Mouse (Mus musculus): Measurements from ENCODE around the gene Erbb2. TPM values are rescaled to one million over a fixed set of nuclear protein-coding genes. Genes with fewer than 3 reads are reported as not detected.
"Not testable (repeated sequence)": the region's sequence is repeated elsewhere in the genome, so short reads cannot be mapped to it uniquely, and the experiment has no call there.

Erbb2 gene
- polyA plus RNA-seq, 1 experiment from 2014 or later: 33.5 TPM

DNA sequence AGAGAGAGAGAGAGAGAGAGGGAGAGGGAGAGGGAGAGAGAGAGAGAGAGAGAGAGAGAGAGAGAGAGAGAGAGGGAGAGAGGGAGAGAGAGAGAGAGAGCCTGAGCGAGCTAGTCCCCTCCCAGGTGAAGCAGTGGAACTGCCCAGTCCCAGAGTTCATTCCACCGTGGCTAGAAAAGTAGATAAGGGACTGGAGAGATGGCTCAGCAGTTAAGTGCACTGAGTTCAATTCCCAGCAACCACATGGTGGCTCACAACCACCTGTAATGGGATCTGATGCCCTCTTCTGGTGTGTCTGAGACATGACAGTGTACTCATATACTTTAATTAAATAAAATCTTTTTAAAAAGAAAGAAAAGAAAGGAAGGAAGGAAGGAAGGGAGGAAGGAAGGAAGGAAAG, 29.9 kb upstream of the Erbb2 start:
- H3K4me1 ChIP-seq (replicated peaks; ENCODE audit: control insufficient read depth, insufficient read depth, low read length); H3K4me2 ChIP-seq (ENCODE audit: low read length); H3K27ac ChIP-seq (ENCODE audit: low read depth); H3K9ac ChIP-seq (ENCODE audit: low read length); DNase-seq (ENCODE audit: low spot score); H3K4me3 ChIP-seq (ENCODE audit: low read depth, low read length); H3K9me3 ChIP-seq (ENCODE audit: control insufficient read depth, low read length); ATAC-seq (replicated peaks; ENCODE audit: low FRiP score, low TSS enrichment, low read depth): not testable (repeated sequence)
- H3K27me3 ChIP-seq (replicated peaks; ENCODE audit: control insufficient read depth, insufficient read depth, low read length): peaks cover 24% of the 10 kb centered on the region
- 28% methylated on average over 2 of the region's 2 CpGs for WGBS
- H3K36me3 ChIP-seq (ENCODE audit: control insufficient read depth, insufficient read depth, low read length): peaks cover 35% of the 10 kb centered on the region

- no peak for DNase-seq (ENCODE audit: low spot score)
- 57% methylated on average over 14 of the region's 14 CpGs for WGBS
- H3K27ac ChIP-seq (ENCODE audit: low read depth): no peak within 1 kb of the TSS
These were observed 28.8 kb upstream of the Erbb2 start, which contains the start of gene Tcap for GRCm38 (mm10) chr11:98383261-98384030. Tcap (plus strand) TSS chr11:98383811.

GRCm38 (mm10) chr11:98384216-98384615, 28.1 kb upstream of the Erbb2 start:
- Histone ChIP-seq H3K27ac (ENCODE audit: low read depth) (no peak overlapping the region), H3K4me1 (replicated peaks; ENCODE audit: control insufficient read depth, insufficient read depth, low read length) (no peaks in the 10 kb centered on the region), H3K4me2 (ENCODE audit: low read length) (no peak overlapping the region), H3K36me3 (ENCODE audit: control insufficient read depth, insufficient read depth, low read length) (peaks cover 18% of the 10 kb centered on the region), H3K4me3 (ENCODE audit: low read depth, low read length) (no peak overlapping the region), H3K9me3 (ENCODE audit: control insufficient read depth, low read length) (no peaks in the 10 kb centered on the region), H3K9ac (ENCODE audit: low read length) (no peak overlapping the region), H3K27me3 (replicated peaks; ENCODE audit: control insufficient read depth, insufficient read depth, low read length) (peaks cover 36% of the 10 kb centered on the region)
- no peak for DNase-seq (ENCODE audit: low spot score)
- no peak for ATAC-seq (replicated peaks; ENCODE audit: low FRiP score, low TSS enrichment, low read depth)
- 72% methylated on average over 20 of the region's 20 CpGs for WGBS

More at GRCm38 (mm10) chr11:98383261-98384030, 28.8 kb upstream of the Erbb2 start, which contains the start of gene Tcap:
- H3K9ac ChIP-seq (ENCODE audit: low read length): no peak within 1 kb of the TSS
- no peak within 1 kb of the TSS for H3K4me3 ChIP-seq (ENCODE audit: low read depth, low read length)
- H3K9me3 ChIP-seq (ENCODE audit: control insufficient read depth, low read length): no peaks in the 10 kb centered on the region
- no peak within 1 kb of the TSS for H3K4me2 ChIP-seq (ENCODE audit: low read length)
- no peak for ATAC-seq (replicated peaks; ENCODE audit: low FRiP score, low TSS enrichment, low read depth)
- H3K36me3 ChIP-seq (ENCODE audit: control insufficient read depth, insufficient read depth, low read length): peaks cover 25% of the 10 kb centered on the region
- peaks cover 34% of the 10 kb centered on the region for H3K27me3 ChIP-seq (replicated peaks; ENCODE audit: control insufficient read depth, insufficient read depth, low read length)
- H3K4me1 ChIP-seq (replicated peaks; ENCODE audit: control insufficient read depth, insufficient read depth, low read length): no peaks in the 10 kb centered on the region

GRCm38 (mm10) chr11:98384721-98385637, 27.3 kb upstream of the Erbb2 start:
- H3K27ac ChIP-seq (ENCODE audit: low read depth): no peak overlapping the region
- DNase-seq (ENCODE audit: low spot score) (no peak), ATAC-seq (replicated peaks; ENCODE audit: low FRiP score, low TSS enrichment, low read depth) (no peak)
- no peak overlapping the region for H3K4me3 ChIP-seq (ENCODE audit: low read depth, low read length)
- 62% methylated on average over 8 of the region's 8 CpGs for WGBS
- H3K36me3 ChIP-seq (ENCODE audit: control insufficient read depth, insufficient read depth, low read length): peaks cover 10% of the 10 kb centered on the region
- H3K9ac ChIP-seq (ENCODE audit: low read length): no peak overlapping the region
- H3K27me3 ChIP-seq (replicated peaks; ENCODE audit: control insufficient read depth, insufficient read depth, low read length): peaks cover 36% of the 10 kb centered on the region
- H3K4me1 ChIP-seq (replicated peaks; ENCODE audit: control insufficient read depth, insufficient read depth, low read length): no peaks in the 10 kb centered on the region
- no peak overlapping the region for H3K4me2 ChIP-seq (ENCODE audit: low read length)
- H3K9me3 ChIP-seq (ENCODE audit: control insufficient read depth, low read length): no peaks in the 10 kb centered on the region

DNA sequence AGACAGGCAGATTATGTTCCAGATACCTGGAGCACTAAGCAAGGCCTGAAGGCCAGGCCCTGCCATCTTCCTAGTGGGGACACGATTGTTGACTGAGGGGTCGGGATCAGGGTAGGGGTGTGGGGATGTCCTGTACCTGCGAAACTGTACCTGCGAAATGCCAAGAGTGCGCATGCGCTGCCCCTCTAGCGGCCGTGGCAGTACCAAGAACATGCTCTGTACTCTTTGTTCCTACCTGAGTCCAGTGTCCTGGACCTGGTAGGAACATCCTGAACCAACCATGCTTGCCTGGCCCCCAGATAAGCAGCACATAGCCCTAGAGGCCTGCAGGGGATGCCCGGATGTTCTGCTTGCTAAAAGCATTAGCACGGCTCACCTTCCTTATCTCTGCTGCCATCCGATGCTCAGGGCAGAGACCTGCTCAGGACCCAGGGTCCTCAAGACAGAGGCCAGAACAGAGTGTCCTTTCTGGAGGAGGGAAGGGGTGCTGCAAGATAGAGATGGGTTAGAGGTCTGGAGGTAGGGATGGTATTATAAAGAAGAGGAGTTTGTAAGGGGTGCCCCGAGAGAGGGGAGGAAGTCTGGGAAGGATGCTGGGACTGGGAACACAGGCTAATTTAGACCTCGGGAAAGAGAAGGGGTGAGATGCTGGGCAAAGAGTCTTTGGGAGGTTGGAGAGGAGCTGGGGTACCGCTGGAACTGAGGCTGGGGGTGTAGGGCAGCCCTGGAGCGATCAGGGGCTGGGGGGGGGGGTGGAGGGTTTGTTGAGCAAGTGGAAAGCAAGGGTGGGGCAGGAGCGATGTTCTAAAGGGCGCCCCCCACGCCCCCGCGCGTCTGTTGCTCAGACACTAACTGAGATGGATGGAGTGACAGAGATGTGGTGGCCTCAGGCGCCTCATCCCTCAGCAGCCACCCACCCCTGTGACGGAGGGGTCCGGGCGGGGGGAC, 26.4 kb upstream of the Erbb2 start, which contains the start of gene Pnmt:
Gene Pnmt, plus strand, starts transcription at position 813 of the 948 bp plus-strand sequence.
- H3K4me1 ChIP-seq (replicated peaks; ENCODE audit: control insufficient read depth, insufficient read depth, low read length): no peaks in the 10 kb centered on the region
- no peak within 1 kb of the TSS for H3K27ac ChIP-seq (ENCODE audit: low read depth)
- H3K9ac ChIP-seq (ENCODE audit: low read length): no peak within 1 kb of the TSS
- peaks cover 40% of the 10 kb centered on the region for H3K27me3 ChIP-seq (replicated peaks; ENCODE audit: control insufficient read depth, insufficient read depth, low read length)
- no peaks in the 10 kb centered on the region for H3K9me3 ChIP-seq (ENCODE audit: control insufficient read depth, low read length)
- DNase-seq (ENCODE audit: low spot score) (no peak), ATAC-seq (replicated peaks; ENCODE audit: low FRiP score, low TSS enrichment, low read depth) (no peak)
- 0 out of 2 replicates have a peak within 1 kb of the TSS, but pooled peaks have one; percentile 8 for H3K4me2 ChIP-seq (ENCODE audit: low read length)
- H3K4me3 ChIP-seq (ENCODE audit: low read depth, low read length): no peak within 1 kb of the TSS
- H3K36me3 ChIP-seq (ENCODE audit: control insufficient read depth, insufficient read depth, low read length): peaks cover 1% of the 10 kb centered on the region; the same call in 1 of the 2 replicates
- 44% methylated on average over 24 of the region's 25 CpGs for WGBS

GRCm38 (mm10) chr11:98386596-98386995, 25.7 kb upstream of the Erbb2 start:
- H3K9ac ChIP-seq (ENCODE audit: low read length): no peak overlapping the region
- H3K4me2 ChIP-seq (ENCODE audit: low read length): 0 out of 2 replicates have a peak overlapping the region, but pooled peaks have one; percentile 8
- WGBS: 14% methylated on average over 24 of the region's 24 CpGs

DNA sequence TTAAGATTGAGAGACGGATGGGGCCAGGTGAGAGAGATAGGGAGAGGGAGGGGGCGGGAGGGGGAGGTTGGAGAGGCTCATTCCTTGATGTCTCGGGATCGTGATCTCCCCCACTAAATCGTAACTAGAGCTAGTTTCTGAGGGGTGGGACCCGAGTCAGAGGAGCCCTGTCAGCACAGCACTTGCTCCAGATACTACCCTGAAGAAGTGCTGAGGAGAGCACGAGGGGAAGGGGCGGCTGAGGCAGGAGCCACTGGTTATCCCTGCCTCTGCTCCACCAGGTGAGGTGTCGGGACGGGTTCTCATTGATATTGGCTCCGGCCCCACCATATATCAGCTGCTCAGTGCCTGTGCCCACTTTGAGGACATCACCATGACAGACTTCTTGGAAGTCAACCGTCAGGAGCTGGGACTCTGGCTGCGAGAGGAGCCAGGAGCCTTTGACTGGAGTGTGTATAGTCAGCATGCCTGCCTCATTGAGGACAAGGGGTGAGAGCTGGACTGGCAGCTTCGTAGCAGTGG, 25.2 kb upstream of the Erbb2 start:
- H3K9ac ChIP-seq (ENCODE audit: low read length): no peak overlapping the region

More at GRCm38 (mm10) chr11:98386596-98386995, 25.7 kb upstream of the Erbb2 start:
- peaks cover 41% of the 10 kb centered on the region for H3K27me3 ChIP-seq (replicated peaks; ENCODE audit: control insufficient read depth, insufficient read depth, low read length)
- no peak overlapping the region for H3K4me3 ChIP-seq (ENCODE audit: low read depth, low read length)
- H3K27ac ChIP-seq (ENCODE audit: low read depth): no peak overlapping the region
- H3K9me3 ChIP-seq (ENCODE audit: control insufficient read depth, low read length): no peaks in the 10 kb centered on the region
- no peaks in the 10 kb centered on the region for H3K4me1 ChIP-seq (replicated peaks; ENCODE audit: control insufficient read depth, insufficient read depth, low read length)
- H3K36me3 ChIP-seq (ENCODE audit: control insufficient read depth, insufficient read depth, low read length): no peaks in the 10 kb centered on the region
- ATAC-seq (replicated peaks; ENCODE audit: low FRiP score, low TSS enrichment, low read depth): no peak
- no peak for DNase-seq (ENCODE audit: low spot score)

More for the DNA sequence above, 25.2 kb upstream of the Erbb2 start:
- no peaks in the 10 kb centered on the region for H3K36me3 ChIP-seq (ENCODE audit: control insufficient read depth, insufficient read depth, low read length)
- no peak for DNase-seq (ENCODE audit: low spot score)
- H3K27ac ChIP-seq (ENCODE audit: low read depth): no peak overlapping the region
- H3K4me1 ChIP-seq (replicated peaks; ENCODE audit: control insufficient read depth, insufficient read depth, low read length): 0 out of 2 replicates have a peak, but pooled peaks cover 3% of the 10 kb centered on the region
- no peaks in the 10 kb centered on the region for H3K9me3 ChIP-seq (ENCODE audit: control insufficient read depth, low read length)
- H3K27me3 ChIP-seq (replicated peaks; ENCODE audit: control insufficient read depth, insufficient read depth, low read length): peaks cover 41% of the 10 kb centered on the region
- no peak for ATAC-seq (replicated peaks; ENCODE audit: low FRiP score, low TSS enrichment, low read depth)
- H3K4me2 ChIP-seq (ENCODE audit: low read length): no peak overlapping the region
- WGBS: 50% methylated on average over 14 of the region's 14 CpGs
- H3K4me3 ChIP-seq (ENCODE audit: low read depth, low read length): no peak overlapping the region

Measured in intestine, embryonic 14.5 days (tissue).